Mouse (Mus musculus): ENCODE data around the gene Lamc3. TPM values are rescaled to one million over a fixed set of nuclear protein-coding genes. Genes with fewer than 3 reads are reported as not detected.

The Lamc3 gene
- total RNA-seq (2023; ENCODE audit: inconsistent age): not detected in 4 replicates

DNA sequence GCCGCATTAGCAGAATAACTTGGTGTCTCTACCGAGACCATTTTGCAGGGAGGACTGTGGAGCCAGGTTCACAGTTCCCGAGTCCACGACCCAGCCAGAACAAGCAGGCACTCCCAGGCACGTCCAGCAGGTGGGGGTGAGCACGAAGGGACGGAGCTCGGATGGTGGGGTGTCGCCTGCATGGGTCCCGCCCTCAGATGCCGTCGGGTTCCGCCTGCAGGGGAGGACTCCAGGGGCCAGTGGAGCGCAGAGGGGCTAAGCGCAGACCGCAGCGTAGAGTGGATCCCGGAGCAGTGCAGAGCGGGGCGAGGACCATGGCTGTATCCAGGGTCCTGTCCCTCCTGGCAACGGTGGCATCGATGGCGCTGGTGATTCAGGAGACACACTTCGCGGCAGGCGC lies at the start of gene Lamc3:
Gene Lamc3 (plus strand): TSS at position 262 of the 400 bp plus-strand sequence.

DNA sequence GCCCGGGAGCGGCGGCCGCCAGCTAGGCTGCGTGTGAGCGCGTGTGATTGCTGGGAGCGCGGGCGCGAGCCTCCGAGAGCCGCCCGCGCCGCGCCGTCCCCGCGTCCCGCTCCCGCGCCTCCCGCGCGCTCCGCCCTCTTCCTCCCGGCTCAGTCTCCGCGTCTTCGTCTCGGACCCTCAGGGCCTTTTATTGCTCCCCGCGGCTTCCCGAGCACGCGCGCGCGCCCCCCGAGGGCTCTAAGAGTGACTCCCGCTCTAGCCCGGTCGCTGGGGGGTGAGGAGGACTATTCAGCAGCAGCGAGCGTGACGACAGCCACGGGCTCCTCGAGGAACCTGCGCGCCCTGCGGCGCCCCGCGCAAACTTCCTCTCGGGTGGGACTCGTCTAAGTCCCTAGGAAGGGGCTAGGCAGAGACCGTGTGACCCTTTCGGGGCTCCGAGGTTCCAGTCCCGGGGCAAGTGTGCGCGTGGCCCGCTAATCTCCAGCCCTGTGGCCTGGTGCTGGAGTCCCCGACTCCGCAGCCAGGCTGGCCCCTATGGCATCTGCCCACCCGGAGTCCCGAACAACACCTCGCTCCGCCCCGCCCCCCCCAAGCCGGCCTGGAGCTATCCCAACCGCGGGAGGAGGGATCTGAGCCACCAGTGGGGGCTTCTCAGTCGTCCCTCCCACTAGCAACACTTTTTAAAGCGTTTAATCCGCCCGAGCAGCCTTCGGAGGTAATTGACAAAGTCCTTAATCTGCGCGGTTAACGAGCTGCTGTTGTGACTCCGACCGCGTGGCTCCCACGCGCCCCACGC lies 41.0 kb upstream of the Lamc3 start, which contains the start of gene Fibcd1:
Gene Fibcd1 (minus strand): TSS at position 110 of the 796 bp plus-strand sequence.

DNA sequence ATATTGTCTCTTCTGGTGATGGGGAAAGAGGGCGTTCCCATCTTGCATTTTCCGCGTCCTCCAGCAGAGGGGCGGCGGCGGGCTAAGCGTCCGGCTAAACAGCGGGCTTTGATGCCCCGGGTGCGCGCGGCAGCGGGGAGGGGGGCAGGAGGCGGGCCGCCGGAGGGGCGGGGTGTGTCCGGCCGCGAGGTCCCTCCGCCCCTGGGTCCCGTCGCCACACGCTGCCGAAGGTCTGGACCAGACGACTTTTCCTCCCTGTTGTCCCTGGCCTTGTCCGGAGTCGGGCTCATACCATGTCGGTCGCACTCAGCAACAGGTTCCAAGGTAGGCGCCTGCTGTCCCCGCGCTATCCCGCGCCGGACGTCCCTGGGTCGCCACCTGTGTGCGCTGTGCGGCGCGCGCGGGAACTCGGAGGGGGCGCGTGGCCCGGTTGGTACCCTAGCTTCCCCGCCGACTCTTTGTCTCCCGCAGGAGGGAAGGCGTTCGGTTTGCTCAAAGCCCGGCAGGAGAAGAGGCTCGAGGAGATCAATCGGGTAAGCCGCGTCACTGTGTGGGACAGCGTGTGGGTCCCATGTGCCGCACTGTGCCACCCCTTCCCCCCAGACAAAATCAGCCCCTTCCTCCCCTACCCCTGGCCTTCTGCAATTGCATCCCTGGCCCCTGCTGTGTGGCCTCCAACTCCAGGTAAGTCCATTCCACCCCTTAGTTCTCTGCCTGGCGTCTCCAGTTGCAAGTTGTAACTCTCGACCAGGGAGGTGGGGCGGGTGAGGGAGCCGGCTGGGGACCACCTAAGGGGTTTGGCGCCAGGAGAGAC lies 63.2 kb downstream of the Lamc3 start, which contains the start of gene Aif1l:
Gene Aif1l (plus strand): TSS at position 82 of the 814 bp plus-strand sequence.

GRCm38 (mm10) chr2:31974141-31974808 lies 87.2 kb downstream of the Lamc3 start, which contains the start of gene Nup214:
TSS of gene Nup214 (plus strand) at chr2:31974436.

Other genes starting within 250 kb of the Lamc3 start
- not detected in 4 replicates for gene Prdm12, start 247.3 kb upstream of the Lamc3 start, total RNA-seq (2023; ENCODE audit: inconsistent age)
- gene Exosc2, start 216.6 kb upstream of the Lamc3 start, total RNA-seq (2023; ENCODE audit: inconsistent age): 47.6 to 53.5 TPM (median 49.1 TPM) in 4 replicates
- gene Abl1, start 198.9 kb upstream of the Lamc3 start, total RNA-seq (2023; ENCODE audit: inconsistent age): 67.7 to 79.2 TPM (median 74.8 TPM) in 4 replicates
- 0.39 to 0.90 TPM (median 0.57 TPM) in 4 replicates for gene Qrfp, start 76.7 kb upstream of the Lamc3 start, total RNA-seq (2023; ENCODE audit: inconsistent age)
- gene Fibcd1, start 41.3 kb upstream of the Lamc3 start, total RNA-seq (2023; ENCODE audit: inconsistent age): 0.15 to 0.26 TPM (median 0.20 TPM) in 4 replicates
- not detected in 4 replicates for gene Aif1l, start 62.8 kb downstream of the Lamc3 start, total RNA-seq (2023; ENCODE audit: inconsistent age)
- 148 to 161 TPM (median 155 TPM) in 4 replicates for gene Nup214, start 87.1 kb downstream of the Lamc3 start, total RNA-seq (2023; ENCODE audit: inconsistent age)
- gene Fam78a, start 197.6 kb downstream of the Lamc3 start, total RNA-seq (2023; ENCODE audit: inconsistent age): 12.7 to 15.8 TPM (median 13.7 TPM) in 4 replicates
- 0.27 to 0.87 TPM (median 0.36 TPM) in 3 of 4 replicates, not detected in the other for gene Plpp7, start 208.2 kb downstream of the Lamc3 start, total RNA-seq (2023; ENCODE audit: inconsistent age)

Data from B cell, adult (primary cell).